Mouse (Mus musculus): Measurements from ENCODE around the gene Oaz1.
"Not testable (repeated sequence)": the region's sequence is repeated elsewhere in the genome, so short reads cannot be mapped to it uniquely, and the experiment has no call there.

Oaz1 gene

GRCm38 (mm10) chr10:80802996-80803395 lies 23.5 kb upstream of the Oaz1 start:
- no peak for DNase-seq

- DNase-seq, result no peak
These were observed 22.1 kb upstream of the Oaz1 start for GRCm38 (mm10) chr10:80804340-80804739.

GRCm38 (mm10) chr10:80804916-80805315 lies 21.5 kb upstream of the Oaz1 start, which contains the start of gene Amh:
Gene Amh, plus strand, starts transcription at chr10:80805243.
- DNase-seq, result no peak

GRCm38 (mm10) chr10:80805322-80805721 lies 21.1 kb upstream of the Oaz1 start:
- DNase-seq, result no peak

GRCm38 (mm10) chr10:80805925-80806324 lies 20.5 kb upstream of the Oaz1 start:
- DNase-seq, result peak; percentile 75 to 82

- DNase-seq, result no peak
These were observed 20.0 kb upstream of the Oaz1 start for GRCm38 (mm10) chr10:80806341-80807056.

GRCm38 (mm10) chr10:80807057-80807627 lies 19.3 kb upstream of the Oaz1 start:
- DNase-seq, result peak; percentile 77 to 87

GRCm38 (mm10) chr10:80808099-80808984 lies 18.1 kb upstream of the Oaz1 start:
- DNase-seq, result no peak

GRCm38 (mm10) chr10:80808985-80809632 lies 17.3 kb upstream of the Oaz1 start:
- no peak for DNase-seq

GRCm38 (mm10) chr10:80810084-80810483 lies 16.4 kb upstream of the Oaz1 start:
- DNase-seq, result no peak

- DNase-seq, result no peak
These were observed 13.9 kb upstream of the Oaz1 start for GRCm38 (mm10) chr10:80812391-80813041.

GRCm38 (mm10) chr10:80813366-80813765 lies 13.1 kb upstream of the Oaz1 start, which contains the start of gene Jsrp1:
Gene Jsrp1, minus strand, starts transcription at chr10:80813498.
- no peak for DNase-seq

GRCm38 (mm10) chr10:80814800-80815199 lies 11.7 kb upstream of the Oaz1 start:
- no peak for DNase-seq

- not testable (repeated sequence) for DNase-seq
These were observed 10.2 kb upstream of the Oaz1 start for GRCm38 (mm10) chr10:80816303-80816702.

- DNase-seq, result no peak
These were observed 9.3 kb upstream of the Oaz1 start for GRCm38 (mm10) chr10:80817164-80817563.

- DNase-seq, result not testable (repeated sequence)
These were observed 8.5 kb upstream of the Oaz1 start for GRCm38 (mm10) chr10:80817955-80818354.

- DNase-seq, result no peak
These were observed 7.7 kb upstream of the Oaz1 start for GRCm38 (mm10) chr10:80818599-80819281.

GRCm38 (mm10) chr10:80819406-80819805 lies 7.0 kb upstream of the Oaz1 start:
- DNase-seq, result peak; percentile 75 to 87

GRCm38 (mm10) chr10:80821991-80822390 lies 4.5 kb upstream of the Oaz1 start:
- DNase-seq, result peak; percentile 38 to 65

- DNase-seq, result no peak
These were observed 3.9 kb upstream of the Oaz1 start for GRCm38 (mm10) chr10:80822528-80822927.

GRCm38 (mm10) chr10:80823316-80823715 lies 3.1 kb upstream of the Oaz1 start:
- no peak for DNase-seq
